Mouse (Mus musculus): ENCODE measurements around the gene Scube2. TPM values are rescaled to one million over a fixed set of nuclear protein-coding genes. Genes with fewer than 3 reads are reported as not detected.

Gene Scube2
- polyA plus RNA-seq (2012; ENCODE audit: insufficient read depth, insufficient read length, low replicate concordance, missing spikeins) = not detected in 2 replicates

DNA sequence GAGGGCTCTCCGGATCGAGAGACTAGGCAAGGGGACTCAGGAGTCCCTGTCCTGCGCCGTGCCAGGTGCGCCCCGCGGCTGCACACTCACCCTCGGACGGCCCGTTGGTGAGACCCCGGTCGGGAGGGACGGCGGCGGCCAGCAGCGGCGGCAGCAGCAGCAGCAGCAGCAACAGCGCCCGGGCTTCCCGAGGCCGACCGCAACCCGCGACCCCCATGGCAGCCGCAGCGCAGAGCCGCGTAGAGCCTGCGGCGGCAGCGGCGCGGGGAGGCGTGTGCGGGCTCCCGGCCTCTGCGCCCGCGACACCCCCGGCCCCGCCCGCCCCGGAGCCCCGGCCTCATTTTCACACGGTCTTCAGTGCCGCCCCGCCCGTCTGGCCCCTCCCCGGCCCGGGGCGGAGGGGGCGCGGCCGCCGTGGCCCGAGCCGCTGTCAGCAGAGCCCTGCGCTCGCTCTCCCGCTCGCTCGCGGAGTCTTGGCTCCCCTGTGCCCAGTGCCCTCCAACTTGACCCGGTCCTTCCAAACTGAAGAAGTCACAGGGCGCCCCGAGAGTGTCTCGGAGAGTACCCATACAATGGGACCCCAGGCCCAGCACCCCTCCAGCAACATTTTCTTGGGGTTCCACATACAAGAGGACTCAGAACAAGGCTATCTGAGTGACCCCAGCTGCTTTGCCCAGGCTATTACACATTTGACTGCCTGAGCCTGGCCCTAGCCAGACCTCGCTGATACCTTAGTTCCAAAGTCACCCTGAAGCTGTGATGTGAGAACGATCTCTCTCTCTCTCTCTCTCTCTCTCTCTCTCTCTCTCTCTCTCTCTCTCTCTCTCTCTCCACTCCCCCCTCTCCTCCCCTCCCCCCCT, at the start of gene Scube2:
Scube2 (minus strand) TSS at position 310 of the 860 bp plus-strand sequence.
- TF ChIP-seq CTCF (IDR thresholded peaks at IDR 0.05; ENCODE audit: insufficient read depth, low read depth, low read length) = no peak
- no peak for TF ChIP-seq POLR2A (IDR thresholded peaks at IDR 0.05; ENCODE audit: insufficient read depth, low read depth, low read length)
- peaks cover 26% of the 10 kb centered on the region for H3K4me1 ChIP-seq (ENCODE audit: control insufficient read depth, insufficient read depth, low read length)
- H3K4me3 ChIP-seq (ENCODE audit: insufficient read depth, low read depth, low read length) = peak within 1 kb of the TSS; percentile 54
- WGBS = 3% methylated on average over 69 of the region's 69 CpGs
- no peak within 1 kb of the TSS for H3K27ac ChIP-seq (ENCODE audit: insufficient read depth, low read depth, low read length)

DNA sequence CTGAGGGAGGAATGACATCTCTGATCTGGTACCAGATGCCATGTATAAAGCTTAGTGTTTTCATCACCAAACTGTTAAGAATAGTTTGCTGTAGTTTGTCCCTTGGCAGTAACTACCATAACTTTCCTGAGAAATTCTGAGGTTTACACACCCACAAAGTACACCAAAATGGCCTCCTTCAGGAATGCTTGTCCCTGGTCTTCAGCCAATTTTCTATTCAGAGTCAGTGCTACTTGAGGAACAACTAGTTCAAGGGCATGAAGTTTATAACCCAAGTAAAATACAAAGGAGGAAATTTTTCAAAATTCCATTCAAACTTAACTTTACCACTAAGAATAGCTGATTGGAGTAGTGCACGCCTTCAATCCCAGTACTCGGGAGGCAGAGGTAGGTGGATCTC, 40.7 kb upstream of the Scube2 start:
- WGBS = 86% methylated on average over 2 of the region's 2 CpGs
- Histone ChIP-seq H3K27ac (ENCODE audit: insufficient read depth, low read depth, low read length) (no peak overlapping the region), H3K4me1 (ENCODE audit: control insufficient read depth, insufficient read depth, low read length) (no peaks in the 10 kb centered on the region), H3K4me3 (ENCODE audit: insufficient read depth, low read depth, low read length) (no peak overlapping the region)
- TF ChIP-seq CTCF (IDR thresholded peaks at IDR 0.05; ENCODE audit: insufficient read depth, low read depth, low read length) = no peak
- TF ChIP-seq POLR2A (IDR thresholded peaks at IDR 0.05; ENCODE audit: insufficient read depth, low read depth, low read length) = no peak

DNA sequence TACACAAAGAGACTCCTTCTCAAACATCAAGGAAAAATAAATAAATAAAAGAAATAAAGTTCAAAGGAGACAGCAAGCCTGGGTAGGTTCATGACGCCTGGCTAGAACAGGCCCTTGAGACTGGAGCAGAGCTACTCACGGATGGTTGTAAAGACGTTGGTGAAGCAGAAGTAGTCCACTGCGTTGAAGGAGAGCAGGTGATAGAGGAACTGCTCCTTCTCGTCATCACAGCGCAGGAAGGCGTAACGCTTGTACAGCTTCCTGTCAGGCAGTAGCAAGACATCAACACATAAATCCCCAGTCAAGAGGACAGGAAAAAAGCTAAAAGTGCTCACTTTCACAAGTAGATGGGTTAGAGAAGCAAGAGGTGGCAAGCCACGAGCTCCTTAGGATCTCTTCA, 35.4 kb upstream of the Scube2 start:
- H3K4me1 ChIP-seq (ENCODE audit: control insufficient read depth, insufficient read depth, low read length) = no peaks in the 10 kb centered on the region
- 86% methylated on average over 9 of the region's 9 CpGs for WGBS
- TF ChIP-seq CTCF (IDR thresholded peaks at IDR 0.05; ENCODE audit: insufficient read depth, low read depth, low read length) = no peak
- TF ChIP-seq POLR2A (IDR thresholded peaks at IDR 0.05; ENCODE audit: insufficient read depth, low read depth, low read length) = no peak
- H3K4me3 ChIP-seq (ENCODE audit: insufficient read depth, low read depth, low read length) = no peak overlapping the region
- no peak overlapping the region for H3K27ac ChIP-seq (ENCODE audit: insufficient read depth, low read depth, low read length)

DNA sequence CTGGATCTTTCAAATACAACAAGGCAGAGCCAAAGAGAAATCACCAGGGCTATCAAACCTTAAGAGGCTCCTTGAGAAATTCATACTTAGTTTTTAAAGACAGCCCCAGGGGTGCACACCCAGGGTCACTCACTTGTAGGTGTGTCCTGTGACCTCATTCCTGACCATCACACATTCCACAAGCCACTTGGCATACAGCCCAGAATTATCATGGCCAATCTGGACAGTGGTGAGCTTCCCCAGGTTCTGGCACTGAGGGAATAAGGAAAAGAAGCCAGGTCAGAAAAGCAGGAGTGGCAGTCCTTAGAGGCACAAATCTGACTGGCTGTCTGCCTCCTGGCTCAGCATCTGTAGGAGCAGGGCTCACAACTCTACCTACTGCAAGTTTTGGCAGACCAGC, 33.4 kb upstream of the Scube2 start:
- H3K27ac ChIP-seq (ENCODE audit: insufficient read depth, low read depth, low read length) = no peak overlapping the region
- H3K4me3 ChIP-seq (ENCODE audit: insufficient read depth, low read depth, low read length) = no peak overlapping the region
- TF ChIP-seq POLR2A (IDR thresholded peaks at IDR 0.05; ENCODE audit: insufficient read depth, low read depth, low read length) (no peak), CTCF (IDR thresholded peaks at IDR 0.05; ENCODE audit: insufficient read depth, low read depth, low read length) (no peak)
- no peaks in the 10 kb centered on the region for H3K4me1 ChIP-seq (ENCODE audit: control insufficient read depth, insufficient read depth, low read length)

DNA sequence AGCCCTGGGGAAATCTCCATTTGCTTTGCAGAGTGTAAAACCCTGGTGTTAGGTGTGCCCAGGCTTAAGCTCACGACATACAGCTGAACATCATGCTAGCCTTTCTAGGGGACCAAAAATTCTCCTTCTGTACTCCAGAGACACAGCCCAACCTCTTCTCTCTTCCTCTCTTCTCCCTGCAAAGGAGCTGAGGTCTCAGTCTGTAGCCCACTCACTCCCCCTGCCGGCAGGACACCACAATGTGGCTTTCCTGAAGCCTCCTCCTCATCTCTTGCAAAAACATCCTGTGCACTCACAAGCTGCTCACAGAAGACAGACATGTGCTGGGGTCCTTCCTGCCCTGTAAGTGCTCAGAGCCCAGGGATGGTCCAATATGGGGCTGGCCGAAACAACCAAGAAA, 27.1 kb upstream of the Scube2 start:
- H3K27ac ChIP-seq (ENCODE audit: insufficient read depth, low read depth, low read length) = no peak overlapping the region
- 30% methylated on average over 3 of the region's 3 CpGs for WGBS
- H3K4me3 ChIP-seq (ENCODE audit: insufficient read depth, low read depth, low read length) = no peak overlapping the region
- TF ChIP-seq POLR2A (IDR thresholded peaks at IDR 0.05; ENCODE audit: insufficient read depth, low read depth, low read length) (no peak), CTCF (IDR thresholded peaks at IDR 0.05; ENCODE audit: insufficient read depth, low read depth, low read length) (peak; percentile 86)
- H3K4me1 ChIP-seq (ENCODE audit: control insufficient read depth, insufficient read depth, low read length) = peaks cover 6% of the 10 kb centered on the region; the same call in 1 of the 2 replicates

DNA sequence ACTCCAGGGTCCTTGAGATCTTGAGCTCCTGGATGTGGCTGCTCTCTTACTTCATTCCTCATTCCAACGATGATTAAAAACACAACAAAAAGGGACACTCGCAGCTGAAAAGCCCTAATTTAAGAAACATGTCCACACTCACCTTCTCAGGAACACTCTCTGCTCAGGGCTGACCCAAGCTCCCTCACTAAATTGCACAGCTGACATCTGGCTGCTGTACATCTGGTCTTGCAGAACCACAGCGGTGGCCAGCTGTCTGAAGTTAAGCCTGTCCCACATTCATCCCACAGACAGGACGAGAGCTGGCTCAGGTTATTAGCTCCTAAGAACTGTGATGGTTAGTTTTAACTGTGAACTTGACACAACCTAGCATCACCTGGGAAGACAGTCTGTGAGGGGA, 26.3 kb upstream of the Scube2 start:
- TF ChIP-seq POLR2A (IDR thresholded peaks at IDR 0.05; ENCODE audit: insufficient read depth, low read depth, low read length) (no peak), CTCF (IDR thresholded peaks at IDR 0.05; ENCODE audit: insufficient read depth, low read depth, low read length) (no peak)
- Histone ChIP-seq H3K4me3 (ENCODE audit: insufficient read depth, low read depth, low read length) (no peak overlapping the region), H3K27ac (ENCODE audit: insufficient read depth, low read depth, low read length) (no peak overlapping the region), H3K4me1 (ENCODE audit: control insufficient read depth, insufficient read depth, low read length) (peaks cover 6% of the 10 kb centered on the region; the same call in 1 of the 2 replicates)
- WGBS = 87% methylated on average over 4 of the region's 4 CpGs

DNA sequence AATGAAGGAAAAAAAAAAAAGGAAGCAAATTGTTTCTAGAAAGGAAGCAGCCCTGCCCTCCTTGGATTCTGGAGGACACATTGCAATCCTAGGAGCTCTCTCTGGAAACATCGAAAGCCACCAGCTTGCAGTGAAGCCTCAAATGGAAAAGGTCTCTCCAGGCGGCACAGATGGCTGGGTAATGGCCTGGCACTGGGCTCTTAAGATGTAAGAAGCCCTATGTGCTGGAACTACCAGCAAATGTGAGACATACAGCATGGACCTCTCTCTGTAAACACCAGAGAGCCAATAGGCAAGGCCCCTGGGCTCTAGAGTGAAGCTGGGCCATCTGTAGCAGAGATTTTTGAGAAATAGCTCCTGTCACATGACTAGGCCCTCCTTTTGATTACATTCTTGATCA, 24.8 kb upstream of the Scube2 start:
- WGBS = 93% methylated on average over 2 of the region's 2 CpGs
- TF ChIP-seq CTCF (IDR thresholded peaks at IDR 0.05; ENCODE audit: insufficient read depth, low read depth, low read length) (no peak), POLR2A (IDR thresholded peaks at IDR 0.05; ENCODE audit: insufficient read depth, low read depth, low read length) (no peak)
- Histone ChIP-seq H3K27ac (ENCODE audit: insufficient read depth, low read depth, low read length) (no peak overlapping the region), H3K4me3 (ENCODE audit: insufficient read depth, low read depth, low read length) (no peak overlapping the region), H3K4me1 (ENCODE audit: control insufficient read depth, insufficient read depth, low read length) (peaks cover 6% of the 10 kb centered on the region; the same call in 1 of the 2 replicates)

DNA sequence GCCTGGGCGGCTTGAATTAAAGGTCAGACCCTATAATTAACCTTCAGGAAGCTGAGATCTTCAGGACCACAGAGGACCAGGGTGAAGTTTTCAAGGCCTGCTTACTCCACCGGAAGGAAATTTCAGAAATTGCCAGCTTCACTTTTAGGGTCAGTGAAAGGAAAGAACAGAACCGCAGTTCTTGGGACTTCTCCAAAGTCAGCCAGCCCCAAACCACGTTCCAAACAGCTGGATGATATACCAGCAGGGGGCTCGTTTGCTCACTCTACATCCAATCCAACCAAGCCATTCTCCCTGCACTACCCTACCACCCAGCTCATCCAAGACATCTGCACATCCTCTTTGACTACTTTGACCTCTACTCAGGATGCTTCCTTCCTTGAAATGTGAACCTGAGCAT, 23.8 kb upstream of the Scube2 start:
- no peak for TF ChIP-seq POLR2A (IDR thresholded peaks at IDR 0.05; ENCODE audit: insufficient read depth, low read depth, low read length)
- TF ChIP-seq CTCF (IDR thresholded peaks at IDR 0.05; ENCODE audit: insufficient read depth, low read depth, low read length) = no peak
- Histone ChIP-seq H3K4me1 (ENCODE audit: control insufficient read depth, insufficient read depth, low read length) (peaks cover 6% of the 10 kb centered on the region; the same call in 1 of the 2 replicates), H3K4me3 (ENCODE audit: insufficient read depth, low read depth, low read length) (no peak overlapping the region), H3K27ac (ENCODE audit: insufficient read depth, low read depth, low read length) (no peak overlapping the region)
- 42% methylated on average over 5 of the region's 5 CpGs for WGBS

DNA sequence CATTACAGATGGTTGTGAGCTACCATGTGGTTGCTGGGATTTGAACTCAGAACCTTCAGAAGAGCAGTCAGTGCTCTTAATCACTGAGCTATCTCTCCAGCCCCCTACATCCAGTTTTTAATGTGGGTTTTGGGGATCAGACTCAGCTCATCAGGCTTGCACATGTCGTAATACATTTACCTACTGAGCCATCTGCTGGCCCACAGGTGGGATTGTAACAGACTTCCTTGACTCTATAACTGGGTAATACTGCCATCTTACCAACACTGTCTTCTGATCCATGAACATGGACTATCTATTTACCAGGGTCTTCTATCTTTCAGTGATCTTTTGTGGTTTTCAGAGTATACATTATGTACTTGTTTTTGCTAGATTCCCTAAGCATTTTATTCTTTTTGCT, 20.8 kb upstream of the Scube2 start:
- no peak overlapping the region for H3K27ac ChIP-seq (ENCODE audit: insufficient read depth, low read depth, low read length)
- no peak for TF ChIP-seq CTCF (IDR thresholded peaks at IDR 0.05; ENCODE audit: insufficient read depth, low read depth, low read length)
- TF ChIP-seq POLR2A (IDR thresholded peaks at IDR 0.05; ENCODE audit: insufficient read depth, low read depth, low read length) = no peak
- no peak overlapping the region for H3K4me3 ChIP-seq (ENCODE audit: insufficient read depth, low read depth, low read length)
- WGBS = 95% methylated on average over 1 of the region's 1 CpGs
- no peaks in the 10 kb centered on the region for H3K4me1 ChIP-seq (ENCODE audit: control insufficient read depth, insufficient read depth, low read length)

All from olfactory bulb, adult 2 months (tissue).